Mouse (Mus musculus) left cerebral cortex, adult 8-10 months (tissue): ENCODE data around the gene Kifap3. TPM values are rescaled to one million over a fixed set of nuclear protein-coding genes. Genes with fewer than 3 reads are reported as not detected.

Experiments
- DNase-seq, 2 experiments: peaks; one replicate each; pipeline ENCODE4 v3.0.0; 2022; ENCODE audit warnings: low spot score in 2 of 2
- total RNA-seq, 4 experiments: library from RNA; stranded (reverse); gene quantifications; 2 replicates each; pipeline ENCODE4 v1.2.4; 2022

The Kifap3 gene
- total RNA-seq, 4 experiments from 2014 or later: 180 to 202 (median 190) TPM

DNA sequence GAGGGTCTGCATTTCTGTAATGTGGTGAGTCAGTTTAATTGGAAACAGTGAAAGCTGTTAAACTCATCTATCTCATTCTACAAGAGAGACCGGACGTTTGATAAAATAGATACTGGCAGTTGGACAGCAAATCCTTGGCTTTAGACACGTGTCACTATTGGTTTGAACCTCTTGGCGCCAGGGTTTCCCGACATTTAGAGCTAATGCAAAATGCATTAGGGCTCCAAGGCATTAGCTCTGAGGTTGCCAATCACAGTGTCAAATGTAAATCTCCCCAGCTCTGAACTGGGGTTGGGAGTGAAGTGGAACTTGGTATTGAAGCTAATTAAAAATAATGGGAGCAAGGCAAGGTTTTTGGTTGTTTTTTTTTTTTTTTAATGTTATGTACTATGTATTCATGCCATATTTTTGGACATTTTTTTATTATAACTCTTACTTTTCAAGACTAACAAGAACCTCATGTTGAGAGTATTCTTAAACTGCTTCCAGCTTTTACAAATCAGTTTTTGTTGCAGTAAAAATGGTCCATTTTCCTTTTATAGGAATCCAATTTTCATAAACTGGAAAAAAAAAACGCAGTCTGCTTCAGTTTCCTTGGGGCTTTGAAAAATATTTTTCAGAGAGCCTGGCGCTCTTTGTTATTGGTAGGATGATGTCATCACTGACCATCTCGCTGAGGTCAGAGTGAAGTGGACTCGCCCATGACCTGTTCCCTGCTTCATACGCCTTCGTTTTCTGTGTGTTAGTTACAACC, 114.6 kb downstream of the Kifap3 start:
- DNase-seq: no peak

DNA sequence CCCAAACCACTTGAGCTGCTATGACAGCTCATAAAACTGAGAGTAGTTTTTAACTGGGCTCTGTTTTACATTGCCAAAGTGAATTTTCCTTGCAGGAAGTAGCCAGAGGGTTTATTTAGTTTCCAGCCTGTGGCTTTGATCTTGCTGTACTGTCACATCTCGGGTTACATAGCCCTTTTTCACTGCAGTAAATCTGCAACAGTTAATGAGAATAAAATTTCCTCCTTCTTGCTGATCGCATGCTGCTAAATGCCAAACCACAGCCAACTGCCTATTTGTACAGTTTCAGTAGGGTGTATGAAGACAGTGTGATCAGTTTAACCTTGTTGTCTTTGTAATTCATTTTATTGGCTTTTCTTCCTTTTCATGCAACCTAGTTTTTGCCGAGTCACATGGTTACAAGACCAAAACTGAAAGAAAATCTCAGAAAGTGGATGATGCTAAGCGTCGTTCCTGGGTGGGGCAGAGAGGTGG, 118.9 kb downstream of the Kifap3 start:
- no peak for DNase-seq

DNA sequence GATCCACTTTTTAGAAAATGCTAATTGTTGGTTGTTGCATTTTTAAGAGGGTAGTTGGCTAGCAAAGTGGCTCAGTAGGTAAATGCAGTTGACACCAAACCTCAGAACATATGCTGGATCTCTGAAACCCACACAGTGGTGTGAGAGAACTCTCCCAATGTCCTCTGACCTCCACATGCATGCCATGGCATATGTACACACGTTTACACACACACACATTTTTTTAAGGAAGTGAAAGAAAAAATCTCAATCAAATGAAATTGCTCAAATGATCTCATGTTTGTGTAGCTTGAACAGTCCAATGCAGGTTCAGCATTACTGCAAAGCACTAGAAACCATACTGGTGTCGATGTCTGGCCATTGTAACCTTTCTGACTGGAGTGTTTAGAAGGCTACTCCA, 120.2 kb downstream of the Kifap3 start:
- DNase-seq: no peak

DNA sequence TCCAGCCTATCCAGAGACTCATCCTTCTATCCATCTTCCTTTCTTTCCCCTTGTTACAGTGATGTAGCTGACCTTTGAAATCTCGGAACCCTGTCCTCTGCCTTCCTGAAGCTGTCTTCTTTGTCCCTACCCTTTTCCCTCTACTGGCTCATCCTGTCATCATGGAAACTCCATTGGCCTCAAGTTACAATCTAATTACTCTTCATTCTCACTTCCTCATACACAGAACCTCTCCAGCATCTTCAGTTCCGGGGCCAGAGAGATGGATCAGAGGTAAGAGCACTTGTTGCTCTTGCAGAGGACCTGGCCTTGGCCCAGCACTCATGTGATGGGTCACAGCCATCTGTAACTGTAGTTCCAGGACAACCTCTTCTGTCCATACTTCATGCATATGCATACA, 120.8 kb downstream of the Kifap3 start:
- no peak for DNase-seq

DNA sequence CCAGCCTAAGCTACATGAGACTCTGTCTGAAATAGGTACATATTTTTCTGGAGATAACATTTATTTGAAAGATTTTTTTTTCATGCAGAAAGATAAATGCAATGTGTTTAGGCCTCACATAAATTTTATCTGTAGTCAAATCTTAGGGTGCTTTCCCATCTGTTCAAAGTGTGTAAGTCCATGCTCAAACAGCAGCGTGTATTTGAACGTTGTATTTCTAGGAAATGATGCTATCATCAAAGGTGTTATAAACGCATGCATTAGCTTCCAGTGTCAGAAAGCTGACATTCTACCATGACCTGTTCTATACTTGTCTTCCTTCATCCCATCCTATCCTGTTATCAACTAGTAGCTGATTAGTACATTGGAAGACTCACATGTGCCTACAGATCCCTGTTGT, 124.0 kb downstream of the Kifap3 start:
- DNase-seq: no peak

DNA sequence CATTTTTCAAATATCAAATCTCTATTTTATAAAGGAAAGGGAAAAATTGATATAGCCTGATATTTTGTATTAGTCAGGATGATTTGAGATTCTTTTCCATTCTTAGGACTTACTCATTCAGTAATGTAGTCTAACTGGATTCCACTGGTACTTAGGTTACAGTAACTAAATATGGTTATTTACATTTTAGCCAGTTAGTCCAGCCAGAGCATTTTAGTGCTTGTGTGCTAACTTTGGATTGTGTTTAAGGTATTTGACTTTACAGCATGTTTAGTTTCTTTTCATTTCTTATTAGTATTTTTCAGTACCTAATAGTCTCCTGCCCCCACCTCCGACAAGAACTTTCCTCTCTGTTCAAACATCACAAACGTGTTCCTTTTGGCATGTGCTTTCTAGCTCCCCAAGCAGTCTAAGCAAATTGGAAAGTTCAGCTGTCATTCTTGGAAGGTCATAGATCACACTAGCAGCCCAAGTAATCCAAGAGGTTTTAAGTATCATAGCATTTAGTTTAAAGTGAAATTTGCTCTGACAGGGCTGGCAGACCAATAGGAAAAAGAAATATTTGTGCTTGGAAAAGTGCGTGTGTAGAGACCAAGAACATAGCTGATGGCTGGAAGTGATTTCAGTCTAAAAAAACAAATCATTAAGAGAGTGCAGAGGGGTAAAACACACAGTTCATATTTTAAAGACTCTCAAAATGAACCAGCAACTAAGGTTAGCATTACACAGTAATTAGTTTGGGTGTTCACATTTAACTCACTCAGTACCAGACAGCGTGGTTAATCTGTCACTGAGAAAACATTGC, 127.8 kb downstream of the Kifap3 start:
- no peak for DNase-seq

DNA sequence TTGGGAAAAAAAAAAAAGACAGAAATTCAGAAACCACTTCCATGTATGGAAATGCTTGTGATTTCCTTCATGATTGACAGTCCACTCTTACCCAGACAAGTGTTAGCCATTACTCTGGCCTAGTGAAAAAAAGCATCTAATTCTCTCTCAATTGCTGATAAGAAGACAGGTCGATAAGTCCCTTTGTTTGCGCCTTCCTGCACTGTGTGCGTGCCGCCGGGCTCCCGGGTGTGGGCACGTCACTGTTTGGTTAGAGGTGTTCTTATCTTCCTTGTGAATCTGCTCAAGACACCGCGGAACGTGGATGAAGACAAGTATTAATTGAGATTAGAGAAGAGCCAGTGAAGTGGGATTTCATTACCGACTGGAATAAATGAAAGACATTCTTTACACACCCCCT, 129.0 kb downstream of the Kifap3 start:
- no peak for DNase-seq

DNA sequence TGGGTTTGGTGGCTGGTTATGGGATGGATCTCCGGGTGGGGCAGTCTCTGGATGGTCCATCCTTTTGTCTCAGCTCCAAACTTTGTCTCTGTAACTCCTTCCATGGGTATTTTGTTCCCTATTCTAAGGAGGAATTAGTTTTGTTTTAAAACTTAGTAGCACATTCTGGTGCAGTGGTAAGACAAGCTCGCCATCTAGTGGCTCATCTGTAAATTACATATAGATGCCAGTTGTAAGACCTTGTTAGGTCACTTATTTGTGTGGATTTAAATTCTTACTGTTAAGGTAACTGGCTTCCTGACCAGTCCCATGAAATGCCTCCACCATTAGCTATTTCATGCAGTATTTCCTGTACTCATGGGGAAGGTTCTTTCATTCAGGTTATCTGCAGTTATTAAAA, 131.0 kb downstream of the Kifap3 start:
- no peak for DNase-seq

DNA sequence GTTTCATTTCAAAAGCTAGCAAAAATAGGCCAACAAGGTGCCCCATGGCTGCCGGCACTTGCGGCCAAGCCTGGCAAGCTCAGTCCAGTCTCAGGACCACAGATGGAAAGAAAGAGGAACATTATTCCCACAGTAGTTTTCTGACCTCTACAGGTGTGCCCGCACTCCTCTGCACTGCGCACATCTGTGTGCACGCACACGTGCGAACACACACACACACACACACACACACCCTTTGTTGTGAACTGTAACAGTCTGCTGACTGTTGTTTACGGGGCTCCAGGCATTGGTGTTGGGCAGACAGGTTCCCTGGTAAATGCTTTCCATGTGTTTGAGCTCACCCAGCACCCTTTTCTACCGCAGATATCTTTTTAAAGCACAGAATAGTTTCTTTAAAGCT, 131.4 kb downstream of the Kifap3 start:
- DNase-seq: no peak

DNA sequence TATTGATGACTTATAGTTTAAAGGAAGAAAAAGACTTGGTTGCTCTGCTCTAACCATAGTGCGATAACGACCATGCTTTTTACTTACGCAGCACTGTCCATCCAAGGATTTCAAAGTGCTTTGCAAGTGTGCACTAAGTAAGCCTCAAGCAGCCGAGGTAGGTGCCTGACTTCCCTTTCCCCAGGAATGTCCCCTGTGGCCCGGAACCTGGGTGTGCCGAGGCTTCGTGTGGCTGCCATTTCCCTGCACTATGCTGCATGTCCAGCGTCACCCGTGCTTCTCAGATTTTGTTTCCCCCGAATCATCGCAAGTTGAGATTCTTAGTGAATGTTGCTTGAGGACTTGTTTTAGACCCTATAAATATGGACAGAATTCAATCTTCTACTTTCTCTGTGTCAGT, 132.6 kb downstream of the Kifap3 start:
- DNase-seq: no peak

DNA sequence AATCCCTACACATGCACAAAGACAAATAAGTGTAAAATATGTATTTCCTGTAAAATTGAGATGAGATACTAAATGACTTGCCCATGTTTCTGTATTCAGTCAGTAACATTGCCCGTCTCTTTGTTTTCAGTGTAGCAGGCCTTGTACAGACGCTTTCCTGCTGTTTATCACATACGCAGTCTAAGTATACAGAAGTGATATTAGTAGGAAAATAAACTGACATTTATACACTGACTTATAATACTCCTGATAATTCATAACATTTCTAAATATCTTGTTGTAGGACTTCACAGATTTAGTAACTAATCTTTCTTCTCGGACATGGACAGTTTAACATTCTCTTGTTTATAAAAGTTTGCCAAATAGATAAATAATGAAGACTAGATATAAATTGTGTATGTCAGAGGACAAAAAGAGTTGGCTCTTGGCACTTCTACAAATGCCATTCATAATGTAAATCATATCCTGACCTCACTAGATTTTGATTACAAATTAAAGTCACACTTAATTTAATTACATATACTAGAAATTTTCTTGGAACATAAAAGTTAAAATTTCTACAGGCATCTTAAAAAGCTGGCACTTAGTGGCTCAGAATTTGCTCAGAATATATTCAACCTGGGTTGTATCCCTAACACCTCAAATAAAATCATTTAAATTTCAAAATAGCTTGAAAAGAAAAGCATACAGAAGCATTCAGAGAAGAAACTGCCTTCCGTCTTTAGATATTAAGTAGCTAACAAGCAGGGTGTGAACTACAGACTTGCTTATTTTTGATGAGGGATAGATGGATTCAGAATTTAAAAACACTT, 138.2 kb downstream of the Kifap3 start:
- no peak for DNase-seq

DNA sequence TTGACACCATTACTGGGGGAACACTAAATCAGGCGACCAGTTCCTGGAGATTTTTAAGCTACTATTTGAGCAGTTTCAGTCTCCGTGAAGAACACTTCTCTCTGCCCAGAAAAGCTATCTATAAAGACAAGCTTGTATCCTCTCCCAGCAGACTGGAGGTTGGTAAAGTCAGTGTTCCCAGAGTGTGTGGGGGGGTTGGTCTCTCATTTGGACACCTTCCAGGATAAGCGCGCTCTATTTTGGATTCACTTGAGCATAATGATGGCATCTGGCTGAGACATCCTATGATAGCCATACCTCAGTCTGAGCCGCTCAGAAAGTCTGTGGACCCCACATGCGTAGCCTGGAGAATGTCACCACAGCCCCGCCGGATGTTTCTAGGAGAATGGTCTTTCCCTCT, 144.7 kb downstream of the Kifap3 start:
- peak in 1 of 2 experiments; percentile 18 for DNase-seq

DNA sequence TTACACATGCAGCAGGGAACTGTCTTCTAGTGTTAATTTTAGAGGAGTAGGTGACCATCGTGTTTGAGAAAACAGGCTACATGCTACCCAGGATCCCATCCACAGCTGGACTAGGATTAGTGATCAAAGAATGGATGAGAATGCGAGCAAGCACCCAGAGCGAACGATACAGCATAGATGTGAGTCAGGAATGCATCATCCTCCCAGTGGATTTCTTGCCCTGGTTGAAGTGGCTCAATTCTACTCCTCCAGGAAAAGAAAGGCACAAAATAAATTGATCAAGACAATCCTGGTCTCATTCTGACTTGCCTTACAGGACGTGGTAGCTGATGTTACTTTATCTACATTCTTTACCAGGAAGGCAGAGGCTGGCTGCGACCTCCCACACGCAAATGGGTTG, 149.5 kb downstream of the Kifap3 start, which contains the start of gene Scyl3:
Scyl3 (plus strand) TSS at position 255 of the 400 bp plus-strand sequence.
- no peak for DNase-seq

DNA sequence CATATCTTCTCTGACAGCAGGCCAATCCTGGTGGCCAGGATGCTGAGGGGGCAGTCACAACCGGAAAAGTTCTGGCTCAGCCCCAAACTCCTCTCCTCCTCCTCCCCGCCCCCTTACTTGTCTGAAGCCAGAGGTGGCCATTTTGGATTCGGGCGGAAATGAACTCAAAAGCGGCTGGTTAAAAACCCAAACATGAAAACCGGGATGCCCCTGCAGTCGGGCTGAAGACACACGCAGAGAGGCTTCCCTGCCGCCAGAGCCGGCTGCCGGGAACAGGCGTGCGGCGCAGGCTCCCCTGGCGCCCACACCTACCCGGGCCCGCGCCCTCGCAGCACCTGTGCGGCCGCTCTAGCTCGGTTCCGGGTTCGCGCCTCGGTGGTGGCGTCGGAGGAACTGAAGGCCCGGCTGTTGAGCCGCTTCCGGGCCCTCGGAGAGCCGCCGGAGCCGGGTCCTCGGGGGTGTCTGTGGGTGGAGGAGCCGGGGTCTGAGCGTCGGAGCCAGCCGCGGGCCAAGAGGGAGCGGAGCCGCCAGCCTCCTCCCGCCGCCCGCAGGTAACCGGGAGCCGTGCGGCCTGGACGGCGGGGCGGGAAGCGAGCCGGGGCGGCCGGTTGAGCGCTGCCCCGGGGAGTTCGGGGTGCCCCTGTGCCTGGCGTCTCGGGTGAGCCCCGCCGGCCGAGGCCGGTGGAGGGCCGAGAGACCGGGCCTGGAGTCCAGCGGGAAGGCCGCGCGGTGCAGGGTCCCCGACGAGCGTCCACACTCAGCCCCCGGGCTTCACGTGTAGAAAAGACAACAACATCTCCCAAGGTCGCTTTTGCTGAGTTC, 150.5 kb downstream of the Kifap3 start:
- peak; percentile 82 to 85 for DNase-seq

DNA sequence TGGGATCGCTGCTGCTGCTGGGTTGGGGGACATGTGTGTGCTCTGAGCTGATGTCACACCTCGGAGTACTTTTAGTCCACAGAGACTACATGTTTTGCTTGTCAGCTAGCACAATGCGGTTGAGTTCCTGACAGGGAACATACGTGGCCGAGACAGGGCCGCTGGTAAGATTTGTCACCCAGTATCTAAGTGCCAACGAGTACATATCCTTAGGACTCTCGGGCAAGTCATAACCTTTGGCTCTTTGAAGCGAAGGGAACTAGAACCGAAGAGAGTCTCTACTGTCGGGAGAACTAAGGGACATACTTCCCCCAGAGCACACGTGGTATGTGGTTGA, 151.0 kb downstream of the Kifap3 start:
- DNase-seq: no peak

DNA sequence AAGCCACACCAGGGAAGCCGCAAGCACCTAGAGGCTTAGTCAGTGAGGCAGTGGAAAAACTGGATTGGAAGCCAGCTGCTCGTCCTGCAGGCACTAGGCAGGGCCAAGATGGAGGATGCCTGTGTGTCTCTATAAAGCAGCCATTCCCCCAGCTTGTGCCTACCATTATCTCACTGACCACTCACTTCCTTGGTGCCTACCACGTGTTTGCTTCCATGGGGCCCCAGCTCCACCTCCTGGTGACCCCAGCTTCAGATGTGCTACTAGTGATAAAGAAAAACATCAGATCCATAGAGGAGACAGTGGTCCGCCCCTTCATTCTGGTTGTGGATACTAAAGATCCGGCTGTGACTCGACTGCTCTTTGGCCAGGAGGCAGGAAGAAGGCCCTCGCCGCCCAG, 152.4 kb downstream of the Kifap3 start:
- DNase-seq: no peak

DNA sequence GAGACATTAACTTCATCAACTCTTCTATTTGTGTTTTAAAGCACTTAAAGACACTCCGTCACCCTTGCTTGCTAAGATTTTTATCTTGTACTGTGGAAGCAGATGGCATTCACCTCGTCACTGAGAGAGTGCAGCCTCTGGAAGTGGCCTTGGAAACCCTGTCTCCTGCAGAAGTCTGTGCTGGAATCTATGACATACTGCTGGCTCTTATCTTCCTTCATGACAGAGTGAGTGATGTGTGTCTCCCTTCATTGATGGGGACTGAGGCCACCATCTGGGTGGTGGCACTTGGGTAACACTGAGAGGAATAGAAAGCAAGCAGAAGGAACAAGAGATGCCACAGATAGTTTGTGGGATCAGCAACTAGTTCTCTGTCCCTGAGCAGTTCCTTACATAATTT, 155.2 kb downstream of the Kifap3 start:
- no peak for DNase-seq

DNA sequence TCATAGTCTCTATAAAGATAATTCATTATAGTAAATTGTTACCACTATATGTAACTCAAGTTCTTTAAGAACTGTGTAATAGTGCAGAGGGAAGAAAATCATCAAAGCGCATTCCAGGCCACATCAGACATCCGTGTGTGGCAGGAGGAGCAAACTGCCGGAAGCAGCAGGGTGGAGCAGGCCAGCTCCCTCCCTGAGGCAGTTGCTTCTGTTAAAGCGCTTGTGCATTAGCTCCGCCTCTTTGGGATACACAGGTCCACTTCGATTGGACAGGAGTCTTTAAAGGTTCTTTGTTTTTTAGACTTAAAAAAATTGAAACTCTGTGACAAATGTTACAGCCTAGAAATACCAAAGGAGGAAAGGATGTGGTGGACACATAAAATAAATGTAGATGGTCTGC, 162.7 kb downstream of the Kifap3 start:
- DNase-seq: no peak

DNA sequence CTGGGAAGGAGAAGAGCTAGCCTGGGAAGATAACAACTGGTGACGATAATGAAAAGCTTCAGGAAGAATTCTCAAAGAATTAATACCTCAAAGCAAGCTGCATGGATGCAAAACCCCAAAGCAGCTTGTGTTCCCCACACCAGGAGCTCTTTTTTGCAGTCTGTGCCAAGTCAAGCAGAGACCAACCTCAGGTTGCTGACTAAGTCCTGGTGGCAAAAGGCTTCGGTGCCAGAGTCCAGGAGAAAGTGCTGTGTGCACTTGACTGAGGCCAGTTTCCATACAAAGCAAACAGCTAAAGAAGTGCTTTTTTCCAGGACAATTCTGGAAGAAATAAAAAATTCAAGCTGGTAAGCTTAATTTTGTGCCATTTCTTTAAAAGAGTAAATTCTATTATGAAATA, 174.0 kb downstream of the Kifap3 start:
- no peak for DNase-seq

DNA sequence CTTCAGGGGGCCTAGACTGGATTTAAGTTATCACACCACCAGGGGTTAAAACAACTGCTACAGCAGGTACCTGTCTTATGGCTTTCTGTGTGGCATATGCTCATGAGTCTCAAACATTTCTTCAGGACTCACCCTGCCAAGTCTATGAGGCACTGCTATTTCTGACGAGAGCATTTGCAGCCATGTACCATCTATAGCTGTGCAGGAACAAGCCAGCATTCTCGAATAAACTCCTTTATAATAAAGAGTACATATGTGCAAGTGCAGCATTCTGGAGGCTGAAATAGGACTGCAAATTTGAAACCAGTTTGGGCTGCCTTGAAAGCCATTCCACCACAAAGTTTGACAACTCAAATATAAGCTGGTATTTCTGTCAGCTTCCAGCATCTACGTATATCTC, 178.7 kb downstream of the Kifap3 start:
- DNase-seq: peak in 1 of 2 experiments; percentile 17
